Mouse (Mus musculus) lung, postnatal 0 days (tissue): Measurements from ENCODE around the gene Hsd17b12. TPM values are rescaled to one million over a fixed set of nuclear protein-coding genes. Genes with fewer than 3 reads are reported as not detected.

ENCODE experiments used
- ATAC-seq: fragments of 200-750 bp; cut with Nextera tagmentation; 2 replicates; pipeline ENCODE4 v1.8.0; 2017; ENCODE audit warnings: moderate library complexity
- DNase-seq: peaks from one replicate; pipeline ENCODE4 v3.0.0-alpha.2; 2016; ENCODE audit warnings: low spot score
- H3K27ac ChIP-seq: fragments of 300-500 bp; sonication (generic); 2 replicates; pipeline ENCODE4 v1.5.1; 2014; ENCODE audit warnings: antibody characterized with exemption, mild to moderate bottlenecking, low read length, mixed read lengths
- H3K27me3 ChIP-seq: fragments of 300-500 bp; sonication (generic); replicated peaks from 2 replicates; pipeline ENCODE4 v1.6.1; 2014; ENCODE audit warnings: low read length, mixed read lengths; ENCODE audit not compliant: insufficient read depth
- H3K36me3 ChIP-seq: fragments of 300-500 bp; sonication (generic); 2 replicates; pipeline ENCODE4 v1.6.1; 2014; ENCODE audit warnings: low read length, mixed read lengths; ENCODE audit not compliant: insufficient read depth
- H3K4me1 ChIP-seq: fragments of 300-500 bp; sonication (generic); 2 replicates; pipeline ENCODE4 v1.6.1; 2014; ENCODE audit warnings: antibody characterized with exemption, low read depth, low read length, mixed read lengths; ENCODE audit not compliant: insufficient read depth
- H3K4me2 ChIP-seq: fragments of 300-500 bp; sonication (generic); replicated peaks from 2 replicates; pipeline ENCODE4 v1.6.1; 2014; ENCODE audit warnings: low read depth, mild to moderate bottlenecking, low read length, moderate library complexity, mixed read lengths
- H3K4me3 ChIP-seq: fragments of 300-500 bp; sonication (generic); 2 replicates; pipeline ENCODE4 v1.5.1; 2014; ENCODE audit warnings: low read depth, low read length
- H3K9ac ChIP-seq: fragments of 300-500 bp; sonication (generic); replicated peaks from 2 replicates; pipeline ENCODE4 v1.6.1; 2014; ENCODE audit warnings: low read depth, mild to moderate bottlenecking
- H3K9me3 ChIP-seq: fragments of 300-500 bp; sonication (generic); 2 replicates; pipeline ENCODE4 v1.6.1; 2016; ENCODE audit warnings: low read length, mixed read lengths
- CTCF ChIP-seq: IDR thresholded peaks from 2 replicates; pipeline ENCODE4 v1.5.1; 2016; ENCODE audit warnings: antibody characterized with exemption, mild to moderate bottlenecking
- EP300 ChIP-seq: IDR thresholded peaks from 2 replicates; pipeline ENCODE4 v1.6.1; 2016; ENCODE audit warnings: antibody characterized with exemption, mild to moderate bottlenecking, control low read depth
- WGBS: fragments of 180-500 bp; shearing (Covaris S2); extraction: QIAGEN DNeasy Blood & Tissue Kit; methylation state at CpG from one replicate; pipeline ENCODE4 v1.1.7; 2014; 5-methylcytosine and 5-hydroxymethylcytosine counted together
- polyA plus RNA-seq: library from polyadenylated mRNA; unstranded; fragments of >200 nt; fragmentation: Nextera tagmentation; extraction: Ambion mirVana; gene quantifications from 2 replicates; pipeline ENCODE4 v1.2.1, GENCODE M21; 2015

Hsd17b12 gene
- polyA plus RNA-seq = 57.2 and 69.7 TPM in 2 replicates

- Histone ChIP-seq H3K4me2 (peak within 1 kb of the TSS; percentile 90), H3K27ac (peak within 1 kb of the TSS; percentile 84), H3K4me1 (no peaks in the 10 kb centered on the region; the same call in 1 of the 2 replicates), H3K9me3 (no peaks in the 10 kb centered on the region), H3K4me3 (peak within 1 kb of the TSS; percentile 85), H3K9ac (peak within 1 kb of the TSS; percentile 74), H3K27me3 (no peaks in the 10 kb centered on the region), H3K36me3 (no peaks in the 10 kb centered on the region)
- no peak for TF ChIP-seq CTCF
- no peak for TF ChIP-seq EP300
- DNase-seq (peak; percentile 100), ATAC-seq (peak; percentile 99)
- WGBS = under 1% methylated on average over 69 of the region's 69 CpGs
Observed at GRCm38 (mm10) chr2:94157592-94158519, at the start of gene Hsd17b12. Gene Hsd17b12, minus strand, starts transcription at chr2:94157964.

- no peaks in the 10 kb centered on the region for H3K9me3 ChIP-seq
- no peak overlapping the region for H3K27ac ChIP-seq
- no peaks in the 10 kb centered on the region for H3K4me1 ChIP-seq
- H3K4me2 ChIP-seq = no peak overlapping the region
- DNase-seq (no peak), ATAC-seq (no peak)
- no peak overlapping the region for H3K9ac ChIP-seq
- no peaks in the 10 kb centered on the region for H3K36me3 ChIP-seq
- TF ChIP-seq CTCF = no peak
- TF ChIP-seq EP300 = no peak
- H3K4me3 ChIP-seq = no peak overlapping the region
- peaks cover 4% of the 10 kb centered on the region; the same call in 1 of the 2 replicates for H3K27me3 ChIP-seq
- 77% methylated on average over 2 of the region's 2 CpGs for WGBS
Observed at GRCm38 (mm10) chr2:94184906-94185305, 27.1 kb upstream of the Hsd17b12 start.

GRCm38 (mm10) chr2:94184142-94184541 is 26.4 kb upstream of the Hsd17b12 start:
- WGBS = 38% methylated on average over 6 of the region's 6 CpGs
- Histone ChIP-seq H3K4me2 (no peak overlapping the region), H3K4me1 (no peaks in the 10 kb centered on the region)

GRCm38 (mm10) chr2:94179030-94179407 is 21.3 kb upstream of the Hsd17b12 start:
- H3K9ac ChIP-seq = no peak overlapping the region
- WGBS = 1% methylated on average over 3 of the region's 3 CpGs
- H3K4me3 ChIP-seq = peak overlapping the region; percentile 73
- H3K9me3 ChIP-seq = no peaks in the 10 kb centered on the region
- H3K27ac ChIP-seq = no peak overlapping the region
- H3K27me3 ChIP-seq = peaks cover 4% of the 10 kb centered on the region; the same call in 1 of the 2 replicates
- ATAC-seq = no peak; the same call in 1 of the 2 replicates
- DNase-seq = no peak
- no peaks in the 10 kb centered on the region for H3K36me3 ChIP-seq
- peak overlapping the region; percentile 90 for H3K4me2 ChIP-seq
- peaks cover 5% of the 10 kb centered on the region; the same call in 1 of the 2 replicates for H3K4me1 ChIP-seq
- TF ChIP-seq EP300 (no peak), CTCF (no peak)

More at GRCm38 (mm10) chr2:94184142-94184541, 26.4 kb upstream of the Hsd17b12 start:
- ATAC-seq (no peak), DNase-seq (no peak)
- H3K36me3 ChIP-seq = no peaks in the 10 kb centered on the region
- TF ChIP-seq EP300 = no peak
- no peak for TF ChIP-seq CTCF
- no peak overlapping the region for H3K9ac ChIP-seq
- no peaks in the 10 kb centered on the region for H3K9me3 ChIP-seq
- peaks cover 4% of the 10 kb centered on the region; the same call in 1 of the 2 replicates for H3K27me3 ChIP-seq
- no peak overlapping the region for H3K4me3 ChIP-seq
- no peak overlapping the region for H3K27ac ChIP-seq

GRCm38 (mm10) chr2:94178321-94179029 is 20.7 kb upstream of the Hsd17b12 start:
- peaks cover 5% of the 10 kb centered on the region; the same call in 1 of the 2 replicates for H3K4me1 ChIP-seq
- peak; percentile 91 for DNase-seq
- no peaks in the 10 kb centered on the region for H3K9me3 ChIP-seq
- no peaks in the 10 kb centered on the region for H3K36me3 ChIP-seq
- TF ChIP-seq EP300 (no peak), CTCF (no peak)
- peak overlapping the region; percentile 3; the same call in 1 of the 2 replicates for H3K27ac ChIP-seq
- WGBS = 1% methylated on average over 22 of the region's 22 CpGs
- peak overlapping the region; percentile 88 for H3K9ac ChIP-seq
- peak overlapping the region; percentile 73 for H3K4me3 ChIP-seq
- H3K27me3 ChIP-seq = peaks cover 1% of the 10 kb centered on the region; the same call in 1 of the 2 replicates
- ATAC-seq = peak; percentile 99
- peak overlapping the region; percentile 90 for H3K4me2 ChIP-seq

GRCm38 (mm10) chr2:94177294-94177693 is 19.5 kb upstream of the Hsd17b12 start:
- ATAC-seq = no peak
- no peak overlapping the region for H3K4me3 ChIP-seq
- no peak overlapping the region for H3K4me2 ChIP-seq
- no peak for TF ChIP-seq CTCF
- no peak for TF ChIP-seq EP300
- DNase-seq = no peak
- no peaks in the 10 kb centered on the region; the same call in 1 of the 2 replicates for H3K27me3 ChIP-seq
- H3K9me3 ChIP-seq = no peaks in the 10 kb centered on the region
- WGBS = 74% methylated on average over 6 of the region's 6 CpGs
- H3K27ac ChIP-seq = no peak overlapping the region
- peaks cover 5% of the 10 kb centered on the region; the same call in 1 of the 2 replicates for H3K4me1 ChIP-seq
- no peaks in the 10 kb centered on the region for H3K36me3 ChIP-seq
- H3K9ac ChIP-seq = no peak overlapping the region
